Mouse (Mus musculus) telencephalon, adult 2 months (tissue): Measurements from ENCODE around the gene Hic1.
A peak's percentile ranks its signal among the peaks of the same experiment; 100 is the strongest.

Experiments
- DNase-seq: peaks from one replicate; pipeline ENCODE4 v3.0.0-alpha.2; 2011; ENCODE audit warnings: low read depth, low spot score

The Hic1 gene

GRCm38 (mm10) chr11:75148332-75149035 is 20.8 kb downstream of the Hic1 start:
- no peak for DNase-seq

- DNase-seq: no peak
These were observed 21.5 kb downstream of the Hic1 start for GRCm38 (mm10) chr11:75147846-75148168.

GRCm38 (mm10) chr11:75147106-75147845 is 22.0 kb downstream of the Hic1 start:
- DNase-seq: no peak

- no peak for DNase-seq
These were observed 23.5 kb downstream of the Hic1 start for GRCm38 (mm10) chr11:75145841-75146240.

- no peak for DNase-seq
These were observed 26.6 kb downstream of the Hic1 start for GRCm38 (mm10) chr11:75142749-75143148.

- no peak for DNase-seq
These were observed 27.4 kb downstream of the Hic1 start for GRCm38 (mm10) chr11:75141913-75142312.

GRCm38 (mm10) chr11:75141038-75141437 is 28.3 kb downstream of the Hic1 start:
- DNase-seq: no peak

GRCm38 (mm10) chr11:75140431-75140830 is 28.9 kb downstream of the Hic1 start:
- no peak for DNase-seq

GRCm38 (mm10) chr11:75139122-75139963 is 30.0 kb downstream of the Hic1 start:
- DNase-seq: no peak

GRCm38 (mm10) chr11:75136666-75137398 is 32.5 kb downstream of the Hic1 start:
- DNase-seq: no peak

GRCm38 (mm10) chr11:75135358-75135757 is 34.0 kb downstream of the Hic1 start:
- DNase-seq: no peak

- DNase-seq: no peak
These were observed 34.7 kb downstream of the Hic1 start for GRCm38 (mm10) chr11:75134485-75135068.

- no peak for DNase-seq
These were observed 35.4 kb downstream of the Hic1 start for GRCm38 (mm10) chr11:75133951-75134350.

GRCm38 (mm10) chr11:75133391-75133790 is 35.9 kb downstream of the Hic1 start:
- DNase-seq: no peak

GRCm38 (mm10) chr11:75132278-75132677 is 37.0 kb downstream of the Hic1 start:
- peak; percentile 50 for DNase-seq

- no peak for DNase-seq
These were observed 38.0 kb downstream of the Hic1 start for GRCm38 (mm10) chr11:75131300-75131699.

- DNase-seq: no peak
These were observed 39.8 kb downstream of the Hic1 start for GRCm38 (mm10) chr11:75129481-75129880.

GRCm38 (mm10) chr11:75126384-75126783 is 42.9 kb downstream of the Hic1 start:
- DNase-seq: no peak

- no peak for DNase-seq
These were observed 44.9 kb downstream of the Hic1 start for GRCm38 (mm10) chr11:75124406-75124805.

GRCm38 (mm10) chr11:75121348-75121747 is 48.0 kb downstream of the Hic1 start:
- DNase-seq: no peak

GRCm38 (mm10) chr11:75119841-75120240 is 49.5 kb downstream of the Hic1 start:
- DNase-seq: no peak
